Mouse (Mus musculus): ENCODE measurements around the gene Mcrip2.

Gene Mcrip2

DNA sequence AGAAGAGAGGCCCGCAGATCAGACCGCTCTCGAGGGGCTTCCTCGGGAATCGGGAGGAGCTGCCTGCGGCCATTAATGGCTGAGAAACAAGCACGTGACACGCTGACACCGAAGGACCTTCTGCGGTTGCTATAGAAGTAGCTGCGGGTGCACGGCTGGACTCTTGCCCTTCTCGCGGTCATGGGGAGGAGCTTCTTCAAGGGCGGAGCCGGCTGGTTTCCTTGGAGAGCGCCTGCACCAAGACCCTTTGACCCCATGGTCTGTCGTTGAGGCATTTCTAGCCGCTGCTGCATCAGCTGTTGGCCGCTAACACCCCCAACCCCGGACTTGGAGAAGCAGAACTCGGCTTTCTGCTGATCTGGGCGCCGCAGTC lies 35.3 kb downstream of the Mcrip2 start, which contains the start of gene Stub1:
Gene Stub1 (minus strand): TSS at position 114 of the 373 bp plus-strand sequence.
- DNase-seq: peak; percentile 98

DNA sequence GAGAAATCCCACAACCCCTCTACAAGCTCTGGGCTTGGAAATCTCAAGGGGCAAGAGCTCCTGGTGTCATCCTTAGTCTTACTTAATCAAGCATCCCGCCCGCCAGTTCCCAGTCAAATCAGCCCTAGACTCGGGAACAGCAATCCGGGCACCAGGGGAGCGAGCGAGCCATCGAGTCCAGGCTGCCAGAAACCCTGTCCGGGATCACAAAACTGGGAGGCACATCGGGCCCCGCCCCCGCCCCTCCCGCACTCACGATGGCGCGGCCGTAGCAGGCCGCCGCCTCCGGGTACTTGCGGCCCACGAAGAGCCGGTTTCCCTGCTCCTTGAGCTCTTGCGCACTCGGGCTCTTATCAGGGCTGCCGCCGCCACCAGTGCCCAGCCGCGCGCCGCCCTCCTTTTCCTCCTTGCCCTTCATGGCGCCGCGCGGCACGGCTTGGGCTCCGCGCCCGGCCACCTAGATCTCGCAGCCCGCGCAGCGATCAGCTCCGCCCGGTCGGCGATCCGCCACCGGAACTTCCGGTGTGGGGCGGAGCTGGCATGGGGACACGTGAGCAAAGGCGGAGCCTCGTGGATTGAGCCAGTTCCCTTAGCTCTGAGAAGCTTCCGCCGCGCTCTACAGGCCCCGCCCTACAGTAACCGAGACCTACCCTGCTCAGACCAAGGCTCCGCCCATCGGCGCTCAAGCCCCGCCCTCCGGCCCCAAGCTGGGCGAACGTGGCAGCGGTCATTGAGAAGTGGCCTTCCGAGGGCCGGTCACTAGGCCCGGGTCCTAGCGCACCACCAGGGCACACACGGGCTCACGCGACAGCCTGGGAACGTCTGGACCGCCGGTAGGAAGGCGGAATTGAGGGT lies 35.9 kb downstream of the Mcrip2 start:
- DNase-seq: peak; percentile 100

DNA sequence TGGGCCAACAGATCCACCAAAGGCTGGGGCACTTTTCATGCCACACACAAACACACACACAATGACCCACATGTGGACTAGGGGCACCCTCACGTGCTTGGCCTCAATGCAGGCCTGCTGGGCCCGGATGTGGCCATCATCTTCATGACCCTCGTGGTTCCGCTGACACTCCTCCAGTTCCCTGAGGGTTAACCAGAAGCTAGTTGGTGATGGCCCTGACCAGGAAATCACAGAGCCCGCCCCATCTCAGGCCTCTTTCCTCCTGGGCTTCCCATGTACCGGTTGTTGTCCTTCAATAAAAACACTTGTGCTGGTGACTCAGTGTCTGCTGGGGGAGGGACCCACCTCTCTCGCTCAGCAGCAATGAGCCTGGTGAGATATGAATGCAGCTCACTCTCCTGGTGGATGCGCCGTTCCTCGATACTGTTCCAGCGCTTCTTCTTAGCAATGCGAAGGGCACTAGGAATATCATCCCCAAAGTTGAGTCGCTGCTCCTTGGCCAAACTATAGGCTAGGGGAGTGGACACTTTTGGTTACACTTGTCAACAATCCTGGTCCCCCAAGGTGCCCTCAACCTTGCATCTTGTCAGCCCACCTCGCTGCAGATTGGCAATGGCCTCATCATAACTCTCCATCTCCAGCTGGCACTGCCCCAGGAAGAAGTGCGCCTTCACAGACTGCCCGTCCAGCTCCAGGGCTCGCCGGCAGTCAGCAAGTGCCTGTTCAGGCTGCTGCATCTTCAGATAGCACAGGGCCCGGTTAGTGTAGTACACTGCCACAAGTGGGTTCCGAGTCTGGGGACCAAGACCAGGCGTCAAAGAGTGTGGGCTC lies 36.9 kb downstream of the Mcrip2 start:
- DNase-seq: no peak

DNA sequence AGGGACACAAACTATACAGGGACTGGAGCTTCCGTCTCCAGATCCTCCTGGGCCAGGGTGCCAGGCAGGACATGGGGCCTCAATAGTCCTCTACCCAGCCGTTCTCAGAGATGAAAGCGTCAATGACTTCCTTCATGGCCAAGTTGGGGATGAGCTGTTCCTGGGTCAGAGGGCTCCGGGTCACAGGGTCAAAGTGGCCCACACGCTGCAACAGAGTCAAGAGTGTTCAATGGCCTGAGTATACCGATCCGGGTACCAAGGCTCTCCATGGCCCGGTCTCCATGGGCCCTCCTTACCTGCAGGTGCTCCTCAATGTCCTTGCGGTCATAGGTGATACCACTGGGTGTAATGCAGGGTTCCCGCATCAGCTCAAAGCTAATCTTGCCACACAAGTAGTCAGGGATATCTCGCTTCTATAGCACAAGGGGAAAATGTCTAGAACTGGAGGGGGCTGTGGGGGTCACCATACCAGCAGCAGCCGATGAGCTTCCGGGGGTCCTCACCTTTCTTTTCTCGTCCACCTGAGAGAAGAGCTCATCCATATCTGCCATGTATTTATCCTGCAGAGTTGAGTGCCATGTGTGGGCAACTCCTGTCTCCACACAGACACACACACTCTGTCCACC lies 37.6 kb downstream of the Mcrip2 start:
- no peak for DNase-seq

DNA sequence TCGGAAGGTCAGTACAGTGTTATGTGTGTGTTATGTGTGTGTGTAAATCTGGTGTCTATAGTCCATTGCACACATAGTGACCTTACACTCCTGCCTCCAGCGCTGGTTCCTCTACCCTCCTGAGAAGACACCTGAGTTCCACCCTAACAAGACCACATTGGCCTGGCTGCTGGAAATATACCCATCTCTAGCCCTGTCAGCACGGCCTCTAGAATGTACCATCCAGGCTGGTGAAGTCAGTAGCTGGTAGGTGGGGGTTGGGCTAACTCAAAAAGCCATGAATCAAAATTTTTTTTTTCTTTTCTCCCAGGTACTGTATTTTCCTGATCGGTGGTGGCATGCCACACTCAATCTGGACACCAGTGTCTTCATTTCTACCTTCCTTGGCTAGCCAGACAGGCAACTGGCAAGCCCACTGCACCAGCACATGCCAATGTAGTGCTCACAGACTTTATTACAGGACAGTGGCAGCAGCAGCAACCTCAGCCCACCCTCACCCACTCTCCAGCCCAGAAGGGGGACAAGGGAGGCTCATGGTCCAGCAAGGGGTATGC lies 38.3 kb downstream of the Mcrip2 start:
- DNase-seq: no peak

DNA sequence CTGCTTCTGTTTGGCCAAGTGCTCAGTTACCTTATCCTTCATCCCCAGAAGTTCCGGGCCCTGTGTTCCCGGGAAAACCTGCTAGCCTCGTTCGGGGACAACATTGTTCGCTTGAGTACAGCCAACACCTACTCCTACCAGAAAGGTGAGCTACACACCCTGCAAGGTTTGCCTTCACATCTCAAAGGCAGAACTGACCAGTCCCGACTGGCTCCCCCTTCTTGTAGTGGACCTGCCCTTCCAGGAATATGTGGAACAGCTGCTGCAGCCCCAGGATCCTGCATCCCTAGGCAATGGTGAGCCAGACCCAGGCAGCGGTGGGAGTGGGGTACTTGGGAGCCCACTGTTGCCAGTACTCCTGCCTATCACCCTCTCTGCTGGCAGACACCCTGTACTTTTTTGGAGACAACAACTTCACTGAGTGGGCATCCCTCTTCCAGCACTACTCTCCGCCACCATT lies 39.0 kb downstream of the Mcrip2 start:
- DNase-seq: no peak

DNA sequence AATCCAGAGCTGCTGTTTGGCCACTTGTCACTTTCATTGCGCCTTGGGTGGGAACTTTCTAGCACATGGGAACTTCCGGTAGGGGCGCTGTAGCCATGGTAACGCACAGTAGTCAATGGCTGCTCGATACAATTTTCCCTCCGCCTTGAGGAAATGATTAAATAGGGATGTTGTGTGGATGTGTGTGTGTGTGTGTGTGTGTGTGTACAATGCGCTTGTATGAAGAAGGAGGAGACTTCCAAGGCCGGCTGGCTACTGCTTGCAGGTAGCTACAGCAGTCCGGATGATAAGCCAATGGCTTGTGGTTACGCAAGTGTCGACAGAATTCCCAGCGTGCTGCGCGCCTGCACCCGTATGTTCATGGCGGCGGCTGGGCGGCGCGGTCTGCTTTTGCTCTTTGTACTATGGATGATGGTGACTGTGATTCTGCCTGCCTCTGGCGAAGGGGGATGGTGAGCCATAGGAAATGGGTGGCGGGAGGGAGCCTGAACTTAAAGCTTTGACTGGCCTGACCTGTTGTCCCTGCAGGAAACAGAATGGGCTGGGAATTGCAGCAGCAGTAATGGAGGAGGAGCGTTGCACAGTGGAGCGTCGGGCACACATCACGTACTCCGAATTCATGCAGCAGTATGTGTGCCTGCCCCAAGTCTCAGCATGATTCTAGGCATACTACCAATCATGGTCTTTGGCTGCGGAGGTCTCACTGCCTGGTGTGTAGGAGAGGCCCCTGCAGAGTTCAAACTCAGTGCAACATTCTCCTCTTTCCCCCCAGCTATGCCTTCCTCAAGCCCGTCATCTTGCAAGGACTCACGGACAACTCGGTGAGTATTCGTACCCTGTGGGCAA lies 39.6 kb downstream of the Mcrip2 start, which contains the start of gene Jmjd8:
Gene Jmjd8 (plus strand): TSS at position 156 of the 846 bp plus-strand sequence.
- peak; percentile 84 for DNase-seq

DNA sequence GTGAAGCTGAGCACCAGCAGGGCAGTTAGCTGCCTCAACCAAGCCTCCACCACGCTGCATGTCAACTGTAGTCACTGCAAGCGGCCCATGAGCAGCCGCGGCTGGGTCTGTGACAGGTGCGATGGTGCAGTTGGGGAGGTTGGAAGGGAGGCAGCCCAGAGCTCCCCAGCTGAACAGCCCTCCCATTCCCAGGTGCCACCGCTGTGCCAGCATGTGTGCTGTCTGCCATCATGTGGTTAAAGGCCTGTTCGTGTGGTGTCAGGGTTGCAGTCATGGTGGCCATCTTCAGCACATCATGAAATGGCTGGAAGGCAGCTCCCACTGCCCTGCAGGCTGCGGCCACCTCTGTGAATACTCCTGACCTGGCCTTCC lies 40.4 kb downstream of the Mcrip2 start:
- DNase-seq: no peak

DNA sequence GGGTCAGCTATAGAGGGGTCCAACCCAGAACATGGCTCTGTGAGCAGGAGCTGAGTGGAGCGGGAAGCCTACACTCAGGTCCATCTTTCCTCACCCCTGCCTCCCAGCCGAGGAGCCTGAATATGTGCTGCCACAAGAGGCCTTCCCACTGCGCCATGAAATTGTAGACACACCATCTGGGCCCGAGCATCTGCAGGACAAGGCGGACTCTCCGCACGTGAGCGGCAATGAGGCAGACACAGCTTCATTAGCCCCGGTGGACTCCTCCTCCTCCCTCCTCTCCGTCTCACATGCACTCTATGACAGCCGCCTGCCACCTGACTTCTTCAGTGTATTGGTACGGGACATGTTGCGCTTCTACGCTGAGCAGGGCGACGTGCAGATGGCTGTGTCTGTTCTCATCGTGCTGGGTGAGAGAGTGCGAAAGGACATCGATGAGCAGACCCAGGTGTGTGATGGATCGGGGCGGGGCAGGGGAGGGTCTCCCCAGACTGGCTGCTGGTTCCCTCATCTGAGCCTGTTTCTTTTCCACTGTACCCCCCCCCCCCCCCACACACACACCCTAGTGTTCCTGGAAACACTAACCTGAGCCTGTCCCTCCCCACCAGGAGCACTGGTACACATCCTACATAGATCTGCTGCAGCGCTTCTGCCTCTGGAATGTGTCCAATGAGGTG lies 40.9 kb downstream of the Mcrip2 start:
- no peak for DNase-seq

DNA sequence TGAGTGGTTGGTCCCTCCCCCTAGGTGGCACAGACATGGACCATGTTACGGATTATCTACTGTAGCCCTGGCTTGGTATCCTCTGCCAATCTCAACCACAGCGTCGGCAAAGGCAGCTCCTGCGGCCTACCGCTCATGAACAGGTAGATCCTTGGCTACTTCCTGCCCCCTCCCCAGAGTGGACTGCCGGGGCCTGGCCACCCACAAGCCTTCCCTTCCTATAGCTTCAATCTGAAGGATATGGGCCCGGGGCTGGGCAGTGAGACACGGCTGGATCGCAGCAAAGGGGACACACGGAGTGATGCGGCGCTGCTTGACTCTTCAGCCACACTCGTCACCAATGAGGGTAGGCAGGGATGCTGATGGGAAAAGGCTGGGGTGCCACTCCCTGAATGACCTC lies 41.6 kb downstream of the Mcrip2 start:
- no peak for DNase-seq

DNA sequence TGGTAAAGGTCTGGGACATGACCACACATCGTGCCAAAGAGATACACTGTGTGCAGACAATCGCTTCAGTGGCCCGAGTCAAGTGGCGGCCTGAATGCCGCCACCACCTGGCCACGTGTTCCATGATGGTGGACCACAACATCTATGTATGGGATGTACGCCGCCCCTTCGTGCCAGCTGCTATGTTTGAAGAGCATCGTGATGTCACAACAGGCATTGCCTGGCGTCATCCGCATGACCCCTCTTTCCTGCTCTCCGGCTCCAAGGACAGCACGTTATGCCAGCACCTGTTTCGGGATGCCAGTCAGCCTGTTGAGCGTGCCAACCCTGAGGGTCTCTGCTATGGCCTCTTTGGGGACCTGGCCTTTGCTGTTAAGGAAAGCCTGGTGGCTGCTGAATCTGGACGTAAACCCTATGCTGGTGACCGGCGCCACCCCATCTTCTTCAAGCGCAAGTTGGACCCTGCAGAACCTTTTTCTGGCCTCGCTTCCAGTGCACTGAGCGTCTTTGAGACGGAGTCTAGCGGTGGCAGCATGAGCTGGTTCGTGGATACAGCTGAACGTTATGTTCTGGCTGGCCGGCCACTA lies 42.5 kb downstream of the Mcrip2 start:
- DNase-seq: no peak

DNA sequence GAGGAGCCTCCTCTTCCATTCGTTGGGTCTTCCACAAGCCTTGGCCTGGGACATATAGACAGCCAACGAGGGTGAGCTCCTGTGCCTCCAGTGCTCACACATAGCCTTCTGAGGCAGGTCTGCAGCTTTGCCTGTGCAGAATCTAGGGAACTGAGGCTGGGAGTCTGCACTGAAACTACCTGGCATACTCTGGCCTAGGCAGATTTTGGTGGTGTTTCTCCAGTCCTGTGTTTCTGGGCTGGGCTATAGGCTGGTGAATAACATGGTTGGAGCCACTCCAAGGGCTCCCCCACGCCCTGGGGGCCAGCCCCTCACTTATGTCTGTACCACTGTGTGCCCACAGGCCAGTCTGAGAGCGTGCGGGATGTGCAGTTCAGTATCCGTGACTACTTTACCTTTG lies 43.3 kb downstream of the Mcrip2 start:
- no peak for DNase-seq

DNA sequence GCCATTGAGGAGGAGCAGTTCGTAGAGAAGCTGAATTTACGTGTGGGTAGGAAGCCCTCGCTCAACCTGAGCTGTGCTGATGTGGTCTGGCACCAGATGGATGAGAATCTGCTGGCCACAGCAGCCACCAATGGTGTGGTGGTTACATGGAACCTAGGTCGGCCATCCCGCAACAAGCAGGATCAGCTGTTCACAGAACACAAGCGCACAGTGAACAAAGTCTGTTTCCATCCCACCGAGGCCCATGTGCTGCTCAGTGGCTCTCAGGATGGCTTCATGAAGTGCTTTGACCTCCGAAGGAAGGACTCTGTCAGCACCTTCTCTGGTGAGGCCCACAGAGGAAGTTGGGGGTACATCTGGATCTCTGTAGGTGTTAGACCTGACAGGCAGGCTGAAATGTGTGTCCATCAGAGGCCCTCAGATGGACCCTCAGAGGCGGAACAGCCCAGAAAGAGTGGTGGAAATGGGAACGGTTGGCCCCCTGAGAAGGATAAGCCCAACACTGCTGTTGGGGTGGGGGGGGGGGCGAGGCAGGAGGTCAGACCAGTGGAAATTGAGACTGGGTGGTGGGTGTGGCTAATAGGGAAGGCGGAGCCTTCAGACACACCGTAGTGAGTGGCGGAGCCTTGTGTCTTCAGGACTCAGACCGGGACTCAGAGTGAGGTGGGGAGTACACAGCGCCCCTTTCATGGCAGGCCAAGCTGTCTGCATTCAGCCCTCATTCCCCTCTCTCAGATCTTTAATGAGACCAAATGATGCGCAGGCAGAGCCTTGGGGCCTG lies 44.0 kb downstream of the Mcrip2 start:
- no peak for DNase-seq

DNA sequence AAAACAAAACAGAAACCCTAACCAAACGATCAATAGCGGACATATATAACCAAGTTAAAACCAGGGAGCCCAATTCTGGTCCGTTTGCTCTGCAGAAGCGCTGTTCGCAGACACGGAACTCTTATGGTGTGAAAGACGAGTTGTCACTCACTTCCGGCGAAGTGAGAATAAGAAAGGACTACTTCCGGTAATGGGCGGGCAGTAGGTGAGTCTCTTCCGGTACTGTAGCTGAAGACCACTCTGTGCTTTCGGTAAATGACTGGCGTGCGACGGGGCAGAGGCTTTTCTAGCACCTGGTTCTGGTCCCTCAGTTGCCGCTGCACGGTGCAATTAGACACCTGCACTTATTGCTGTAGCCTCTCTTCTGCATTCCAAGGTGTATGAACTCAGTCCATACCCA lies 45.1 kb downstream of the Mcrip2 start, which contains the start of gene Wdr24:
Gene Wdr24 (plus strand): TSS at position 176 of the 400 bp plus-strand sequence.
- DNase-seq: peak; percentile 73

DNA sequence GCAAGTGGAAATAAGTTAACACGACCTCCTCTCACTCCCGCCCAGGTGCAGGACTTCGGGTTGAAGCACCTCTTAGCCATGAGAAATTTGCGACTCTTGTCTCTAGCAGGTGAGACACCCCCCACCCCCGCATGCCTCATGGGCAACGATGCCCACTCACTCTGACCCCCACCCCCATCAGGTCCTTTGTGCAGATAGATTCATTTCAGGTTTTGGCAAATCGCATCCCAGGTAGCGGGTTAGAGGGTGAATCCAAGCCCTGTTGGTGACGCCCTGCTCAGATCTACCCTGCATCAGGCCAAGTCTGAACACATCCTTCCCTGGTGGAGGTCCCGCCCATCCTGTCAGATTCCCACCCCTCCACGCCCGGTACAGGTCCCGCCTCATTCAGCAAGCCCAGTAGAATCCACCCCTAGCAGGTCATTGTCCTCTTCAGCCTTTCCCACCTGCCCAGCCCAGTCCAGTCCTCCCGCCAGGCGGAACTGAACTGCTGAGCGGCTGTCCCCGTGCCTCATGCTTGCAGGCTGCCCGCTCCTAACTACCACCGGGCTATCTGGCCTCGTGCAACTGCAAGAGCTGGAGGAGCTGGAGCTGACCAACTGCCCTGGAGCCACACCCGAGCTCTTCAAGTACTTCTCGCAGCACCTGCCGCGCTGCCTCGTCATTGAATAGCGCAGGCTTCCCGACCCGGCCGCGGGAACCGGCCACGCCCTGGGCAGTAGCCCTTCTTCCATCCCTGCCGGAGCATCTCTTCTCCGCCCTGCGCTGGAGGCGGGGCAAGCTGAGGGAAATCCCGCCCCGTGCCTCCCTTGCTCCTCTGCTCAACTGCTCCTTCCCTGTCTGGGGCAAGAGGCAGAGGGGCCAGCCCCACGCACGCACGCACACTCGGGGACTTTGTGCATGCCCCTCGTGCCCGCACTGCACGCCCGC lies 49.4 kb downstream of the Mcrip2 start:
- DNase-seq: no peak

DNA sequence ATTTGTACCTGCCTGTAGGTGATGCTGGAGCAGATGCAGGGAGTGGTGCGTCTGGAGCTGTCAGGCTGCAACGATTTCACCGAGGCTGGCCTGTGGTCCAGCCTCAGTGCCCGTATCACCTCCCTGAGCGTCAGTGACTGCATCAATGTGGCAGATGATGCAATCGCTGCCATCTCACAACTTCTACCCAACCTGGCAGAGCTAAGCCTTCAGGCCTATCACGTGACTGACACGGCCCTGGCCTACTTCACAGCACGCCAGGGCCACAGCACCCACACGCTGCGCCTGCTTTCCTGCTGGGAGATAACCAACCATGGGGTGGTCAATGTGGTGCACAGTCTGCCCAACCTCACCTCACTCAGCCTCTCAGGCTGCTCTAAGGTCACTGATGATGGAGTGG lies 50.9 kb downstream of the Mcrip2 start:
- no peak for DNase-seq

Measured in kidney, adult 11 months (tissue).